Mouse (Mus musculus): ENCODE results near the gene Mdfic.

DNA sequence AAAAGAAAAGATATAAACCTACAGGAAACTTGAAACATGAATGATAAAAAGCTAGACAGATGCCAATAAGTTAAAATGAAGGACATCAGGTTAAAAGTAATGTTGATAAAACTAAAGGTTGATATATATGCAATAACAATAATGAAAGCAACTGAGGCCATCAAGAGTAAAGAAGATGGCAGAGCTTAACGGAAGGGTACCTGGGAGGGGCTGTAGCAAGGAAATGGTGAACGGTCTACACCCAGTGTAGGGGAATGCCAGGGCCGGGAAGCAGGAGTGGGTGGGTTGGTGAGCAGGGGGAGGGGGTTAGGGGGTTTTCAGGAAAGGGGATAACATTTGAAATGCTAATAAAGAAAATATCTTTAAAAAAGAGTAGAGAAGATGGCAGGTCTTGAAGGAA is 122.8 kb downstream of the Mdfic start:
- TF ChIP-seq CTCF (IDR thresholded peaks at IDR 0.05; ENCODE audit: low read depth) (no peak), EP300 (IDR thresholded peaks at IDR 0.05; ENCODE audit: low read depth) (no peak)
